Mouse (Mus musculus): Measurements from ENCODE around the gene Cx3cr1.

- TF ChIP-seq POLR2A (IDR thresholded peaks at IDR 0.05; ENCODE audit: insufficient read length, low read depth) (no peak), MAX (IDR thresholded peaks at IDR 0.05; ENCODE audit: low read depth) (no peak), POLR2AphosphoS2 (IDR thresholded peaks at IDR 0.05; ENCODE audit: insufficient read length, low read depth) (no peak), USF1 (IDR thresholded peaks at IDR 0.05; ENCODE audit: low read depth) (no peak), MYOD1 (IDR thresholded peaks at IDR 0.05; ENCODE audit: control insufficient read depth in 1 of 3, insufficient read length in 2 of 3, low read depth in 2 of 3) (no peak), TCF3 (IDR thresholded peaks at IDR 0.05; ENCODE audit: insufficient read length, low read depth) (no peak)
Observed at GRCm38 (mm10) chr9:120049407-120049806, 20.3 kb downstream of the Cx3cr1 start.
